Mouse (Mus musculus): ENCODE data around the gene Tnip1. TPM values are rescaled to one million over a fixed set of nuclear protein-coding genes. Genes with fewer than 3 reads are reported as not detected.

Gene Tnip1
- polyA plus RNA-seq, 1 experiment = 25.3 TPM

- Histone ChIP-seq H3K4me1 (ENCODE audit: control insufficient read depth, insufficient read depth, low read length) (no peaks in the 10 kb centered on the region), H3K4me3 (ENCODE audit: insufficient read depth, low read length) (no peak overlapping the region), H3K27ac (ENCODE audit: insufficient read depth, low read length) (no peak overlapping the region)
- TF ChIP-seq CTCF (IDR thresholded peaks at IDR 0.05; ENCODE audit: extremely low read depth, insufficient read depth, low read length) = no peak
- no peak for TF ChIP-seq POLR2A (IDR thresholded peaks at IDR 0.05; ENCODE audit: extremely low read depth, insufficient read depth, low read length)
Measured at GRCm38 (mm10) chr11:54929744-54930143, 33.0 kb downstream of the Tnip1 start.

- Histone ChIP-seq H3K4me1 (ENCODE audit: control insufficient read depth, insufficient read depth, low read length) (no peaks in the 10 kb centered on the region), H3K4me3 (ENCODE audit: insufficient read depth, low read length) (no peak overlapping the region), H3K27ac (ENCODE audit: insufficient read depth, low read length) (no peak overlapping the region)
- no peak for TF ChIP-seq POLR2A (IDR thresholded peaks at IDR 0.05; ENCODE audit: extremely low read depth, insufficient read depth, low read length)
Measured at GRCm38 (mm10) chr11:54929290-54929689, 33.4 kb downstream of the Tnip1 start.

GRCm38 (mm10) chr11:54928886-54929285, 33.8 kb downstream of the Tnip1 start:
- Histone ChIP-seq H3K4me1 (ENCODE audit: control insufficient read depth, insufficient read depth, low read length) (no peaks in the 10 kb centered on the region), H3K4me3 (ENCODE audit: insufficient read depth, low read length) (no peak overlapping the region), H3K27ac (ENCODE audit: insufficient read depth, low read length) (no peak overlapping the region)
- TF ChIP-seq POLR2A (IDR thresholded peaks at IDR 0.05; ENCODE audit: extremely low read depth, insufficient read depth, low read length) (no peak), CTCF (IDR thresholded peaks at IDR 0.05; ENCODE audit: extremely low read depth, insufficient read depth, low read length) (no peak)

GRCm38 (mm10) chr11:54928219-54928618, 34.5 kb downstream of the Tnip1 start:
- TF ChIP-seq CTCF (IDR thresholded peaks at IDR 0.05; ENCODE audit: extremely low read depth, insufficient read depth, low read length) = no peak
- no peak for TF ChIP-seq POLR2A (IDR thresholded peaks at IDR 0.05; ENCODE audit: extremely low read depth, insufficient read depth, low read length)
- H3K4me3 ChIP-seq (ENCODE audit: insufficient read depth, low read length) = no peak overlapping the region
- no peak overlapping the region for H3K27ac ChIP-seq (ENCODE audit: insufficient read depth, low read length)
- no peaks in the 10 kb centered on the region for H3K4me1 ChIP-seq (ENCODE audit: control insufficient read depth, insufficient read depth, low read length)

- no peak for TF ChIP-seq POLR2A (IDR thresholded peaks at IDR 0.05; ENCODE audit: extremely low read depth, insufficient read depth, low read length)
- TF ChIP-seq CTCF (IDR thresholded peaks at IDR 0.05; ENCODE audit: extremely low read depth, insufficient read depth, low read length) = peak; percentile 78
- Histone ChIP-seq H3K27ac (ENCODE audit: insufficient read depth, low read length) (no peak overlapping the region), H3K4me1 (ENCODE audit: control insufficient read depth, insufficient read depth, low read length) (no peaks in the 10 kb centered on the region), H3K4me3 (ENCODE audit: insufficient read depth, low read length) (no peak overlapping the region)
Measured at GRCm38 (mm10) chr11:54927346-54928140, 35.2 kb downstream of the Tnip1 start.

- Histone ChIP-seq H3K27ac (ENCODE audit: insufficient read depth, low read length) (no peak overlapping the region), H3K4me3 (ENCODE audit: insufficient read depth, low read length) (no peak overlapping the region), H3K4me1 (ENCODE audit: control insufficient read depth, insufficient read depth, low read length) (no peaks in the 10 kb centered on the region)
- TF ChIP-seq CTCF (IDR thresholded peaks at IDR 0.05; ENCODE audit: extremely low read depth, insufficient read depth, low read length) = no peak
- no peak for TF ChIP-seq POLR2A (IDR thresholded peaks at IDR 0.05; ENCODE audit: extremely low read depth, insufficient read depth, low read length)
Measured at GRCm38 (mm10) chr11:54924145-54924544, 38.6 kb downstream of the Tnip1 start.

GRCm38 (mm10) chr11:54922488-54922887, 40.2 kb downstream of the Tnip1 start:
- Histone ChIP-seq H3K27ac (ENCODE audit: insufficient read depth, low read length) (no peak overlapping the region), H3K4me3 (ENCODE audit: insufficient read depth, low read length) (no peak overlapping the region)
- TF ChIP-seq POLR2A (IDR thresholded peaks at IDR 0.05; ENCODE audit: extremely low read depth, insufficient read depth, low read length) (no peak), CTCF (IDR thresholded peaks at IDR 0.05; ENCODE audit: extremely low read depth, insufficient read depth, low read length) (no peak)

GRCm38 (mm10) chr11:54921798-54922197, 40.9 kb downstream of the Tnip1 start:
- TF ChIP-seq CTCF (IDR thresholded peaks at IDR 0.05; ENCODE audit: extremely low read depth, insufficient read depth, low read length) (no peak), POLR2A (IDR thresholded peaks at IDR 0.05; ENCODE audit: extremely low read depth, insufficient read depth, low read length) (no peak)
- Histone ChIP-seq H3K4me1 (ENCODE audit: control insufficient read depth, insufficient read depth, low read length) (no peaks in the 10 kb centered on the region), H3K27ac (ENCODE audit: insufficient read depth, low read length) (no peak overlapping the region), H3K4me3 (ENCODE audit: insufficient read depth, low read length) (no peak overlapping the region)

More at GRCm38 (mm10) chr11:54922488-54922887, 40.2 kb downstream of the Tnip1 start:
- H3K4me1 ChIP-seq (ENCODE audit: control insufficient read depth, insufficient read depth, low read length) = no peaks in the 10 kb centered on the region

GRCm38 (mm10) chr11:54920973-54921580, 41.6 kb downstream of the Tnip1 start:
- Histone ChIP-seq H3K4me3 (ENCODE audit: insufficient read depth, low read length) (no peak overlapping the region), H3K4me1 (ENCODE audit: control insufficient read depth, insufficient read depth, low read length) (no peaks in the 10 kb centered on the region), H3K27ac (ENCODE audit: insufficient read depth, low read length) (no peak overlapping the region)
- TF ChIP-seq CTCF (IDR thresholded peaks at IDR 0.05; ENCODE audit: extremely low read depth, insufficient read depth, low read length) = no peak
- no peak for TF ChIP-seq POLR2A (IDR thresholded peaks at IDR 0.05; ENCODE audit: extremely low read depth, insufficient read depth, low read length)

Measured in cortical plate, adult 2 months (tissue).